Mouse (Mus musculus): Measurements from ENCODE around the gene Rcn2.
A peak's percentile ranks its signal among the peaks of the same experiment; 100 is the strongest.
"Not testable (repeated sequence)": the region's sequence is repeated elsewhere in the genome, so short reads cannot be mapped to it uniquely, and the experiment has no call there.

Gene Rcn2

GRCm38 (mm10) chr9:56041372-56042180, at the start of gene Rcn2:
Rcn2 (plus strand) TSS chr9:56041845.
- DNase-seq (ENCODE audit: low read depth in 1 of 2, low spot score in 2 of 2): peak; percentile 74 to 91

DNA sequence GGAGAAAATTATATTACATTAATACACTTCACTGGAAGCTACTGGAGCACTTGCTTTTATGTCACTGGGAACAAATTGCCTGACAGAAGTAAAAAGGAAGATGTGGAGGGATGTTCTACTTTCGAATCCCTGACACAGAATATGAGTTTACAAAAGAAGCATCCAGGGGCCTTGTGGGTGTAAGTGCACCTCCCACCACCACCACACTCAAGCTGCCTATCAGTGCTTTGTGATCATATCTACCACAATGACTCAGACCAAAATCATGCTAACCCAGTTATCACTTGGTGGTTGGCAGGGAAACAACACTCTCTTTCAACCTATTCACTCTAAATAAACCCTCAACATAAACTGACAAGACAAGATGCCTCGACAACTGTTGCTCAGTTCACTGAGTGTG, 37.0 kb upstream of the Rcn2 start:
- not testable (repeated sequence) for DNase-seq (ENCODE audit: low read depth in 1 of 2, low spot score in 2 of 2)

- DNase-seq (ENCODE audit: low read depth in 1 of 2, low spot score in 2 of 2): no peak
Observed at GRCm38 (mm10) chr9:56010450-56010849, 31.2 kb upstream of the Rcn2 start, which contains the start of gene 4930563M21Rik. 4930563M21Rik (minus strand) TSS chr9:56010550.

GRCm38 (mm10) chr9:56024772-56025171, 16.9 kb upstream of the Rcn2 start:
- DNase-seq (ENCODE audit: low read depth in 1 of 2, low spot score in 2 of 2): no peak

GRCm38 (mm10) chr9:56027292-56027691, 14.4 kb upstream of the Rcn2 start:
- DNase-seq (ENCODE audit: low read depth in 1 of 2, low spot score in 2 of 2): no peak

DNA sequence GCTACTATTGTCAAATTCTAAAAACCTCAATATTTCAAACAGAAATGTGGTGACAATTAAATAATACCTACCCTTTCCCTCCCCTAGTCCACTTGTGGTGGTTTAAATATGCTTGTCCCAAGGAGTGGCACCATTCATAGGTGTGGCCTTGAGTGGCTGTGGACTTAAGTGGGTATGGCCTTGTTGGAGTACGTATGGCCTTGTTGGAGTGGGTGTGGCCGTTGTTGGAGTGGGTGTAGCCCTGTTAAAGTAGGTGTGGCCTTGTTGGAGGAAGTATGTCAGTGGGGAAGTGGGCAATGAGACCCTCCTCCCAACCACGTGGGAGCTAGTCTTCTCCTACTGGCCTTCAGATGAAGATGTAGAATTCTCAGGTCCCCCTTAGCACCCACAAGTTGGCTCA, 9.4 kb upstream of the Rcn2 start:
- DNase-seq (ENCODE audit: low read depth in 1 of 2, low spot score in 2 of 2): no peak

GRCm38 (mm10) chr9:56042181-56042621, 556 bp downstream of the Rcn2 start:
- no peak for DNase-seq (ENCODE audit: low read depth in 1 of 2, low spot score in 2 of 2)

DNA sequence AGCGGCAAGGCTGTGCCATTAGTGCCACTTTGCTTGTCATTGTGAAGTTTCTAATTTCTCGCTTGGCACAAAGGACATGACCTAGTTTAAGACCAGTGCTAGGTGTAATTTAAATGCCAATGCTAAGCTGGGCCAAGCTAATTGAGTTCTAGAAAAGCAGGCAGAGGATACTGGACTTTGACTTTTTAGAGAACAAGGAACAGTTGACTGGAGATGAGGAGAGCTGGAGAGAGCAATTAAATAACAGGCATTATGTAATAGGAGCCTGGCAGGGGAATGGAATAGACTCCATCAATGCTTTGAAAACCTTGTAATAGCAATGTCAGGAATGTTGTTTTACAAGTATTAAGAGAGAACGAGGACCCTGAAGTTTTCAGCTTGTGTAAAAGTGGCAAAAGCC, 12.2 kb downstream of the Rcn2 start:
- no peak for DNase-seq (ENCODE audit: low read depth in 1 of 2, low spot score in 2 of 2)

DNA sequence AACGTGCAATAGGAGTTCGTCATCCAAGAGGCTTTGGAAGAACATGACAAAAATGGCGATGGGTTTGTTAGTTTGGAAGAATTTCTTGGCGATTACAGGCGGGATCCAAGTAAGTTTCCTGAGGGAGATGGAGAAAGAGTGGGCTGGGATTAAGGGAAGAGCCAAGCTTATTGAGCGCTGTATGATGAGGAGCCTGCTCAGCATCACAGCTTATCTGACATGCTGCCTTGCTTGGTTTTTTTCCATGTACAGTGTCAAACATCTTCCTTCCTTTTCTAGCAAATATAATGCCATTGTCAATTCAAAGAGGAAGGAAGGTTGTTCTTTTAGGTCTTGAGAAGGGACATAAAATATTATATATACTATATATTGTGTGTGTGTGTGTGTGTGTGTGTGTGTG, 14.5 kb downstream of the Rcn2 start:
- no peak for DNase-seq (ENCODE audit: low read depth in 1 of 2, low spot score in 2 of 2)

- DNase-seq (ENCODE audit: low read depth in 1 of 2, low spot score in 2 of 2): no peak
Observed at GRCm38 (mm10) chr9:56062336-56062735, 20.7 kb downstream of the Rcn2 start.

- no peak for DNase-seq (ENCODE audit: low read depth in 1 of 2, low spot score in 2 of 2)
Observed at GRCm38 (mm10) chr9:56065011-56065410, 23.4 kb downstream of the Rcn2 start.

DNA sequence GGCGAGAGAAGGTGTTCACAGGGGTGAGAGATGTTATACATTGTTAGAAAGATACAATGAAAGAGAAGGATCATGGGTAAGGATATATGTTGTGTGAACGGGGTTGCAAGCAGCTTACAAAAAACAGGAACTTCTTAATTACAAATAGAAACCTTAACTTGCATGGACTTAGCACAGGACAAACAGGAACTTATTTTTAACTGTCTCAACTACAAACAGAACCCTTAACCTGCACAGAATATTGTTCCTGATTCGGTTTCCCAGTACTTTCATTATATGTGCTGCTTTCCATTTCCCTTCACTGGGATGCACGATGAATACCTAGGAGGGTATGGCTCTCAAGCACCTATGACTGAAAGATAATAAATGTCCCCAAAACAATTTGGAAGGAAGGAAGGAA, 26.3 kb downstream of the Rcn2 start:
- no peak for DNase-seq (ENCODE audit: low read depth in 1 of 2, low spot score in 2 of 2)

DNA sequence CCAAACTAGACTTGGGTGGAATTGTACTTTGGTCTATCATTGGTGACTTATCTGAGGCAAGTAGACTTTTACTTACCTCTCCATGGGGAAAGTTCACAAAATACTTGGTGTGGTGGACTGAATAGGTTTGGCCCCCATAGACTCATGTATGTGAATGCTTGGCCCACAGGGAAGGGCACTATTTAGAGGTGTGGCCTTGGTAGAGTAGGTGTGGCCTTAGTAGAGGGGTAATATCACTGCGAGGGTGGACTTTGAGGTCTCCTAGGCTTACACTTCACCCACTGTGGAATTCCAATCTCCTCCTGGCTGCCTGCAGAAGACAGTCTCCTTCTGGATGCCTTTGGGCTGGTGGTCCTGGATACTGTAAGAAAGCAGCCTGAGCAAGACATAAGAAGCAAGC, 27.0 kb downstream of the Rcn2 start:
- no peak for DNase-seq (ENCODE audit: low read depth in 1 of 2, low spot score in 2 of 2)

DNA sequence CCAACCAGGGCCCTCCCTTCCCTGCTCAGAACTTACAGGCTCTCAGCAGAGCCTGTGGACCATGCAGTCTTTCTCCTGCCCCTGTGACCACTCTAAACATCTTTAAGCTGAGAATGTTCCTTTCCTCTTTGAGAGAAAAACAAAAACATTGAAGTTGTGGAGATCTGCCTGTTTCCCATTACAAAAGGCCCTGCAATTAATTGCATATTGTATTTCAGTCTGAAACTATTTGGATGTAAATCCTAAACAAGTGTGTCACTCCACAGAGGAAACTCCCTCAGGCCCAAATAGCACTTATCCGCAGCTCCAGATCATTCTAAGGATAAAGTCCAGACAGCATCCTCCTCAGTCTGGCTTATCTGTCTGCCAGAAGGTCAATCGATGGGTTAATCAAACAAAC, 31.2 kb downstream of the Rcn2 start:
- no peak for DNase-seq (ENCODE audit: low read depth in 1 of 2, low spot score in 2 of 2)

GRCm38 (mm10) chr9:56074863-56075262, 33.2 kb downstream of the Rcn2 start:
- DNase-seq (ENCODE audit: low read depth in 1 of 2, low spot score in 2 of 2): no peak

GRCm38 (mm10) chr9:56075264-56075663, 33.6 kb downstream of the Rcn2 start:
- peak in 1 of 2 experiments; percentile 32 for DNase-seq (ENCODE audit: low read depth in 1 of 2, low spot score in 2 of 2)

DNA sequence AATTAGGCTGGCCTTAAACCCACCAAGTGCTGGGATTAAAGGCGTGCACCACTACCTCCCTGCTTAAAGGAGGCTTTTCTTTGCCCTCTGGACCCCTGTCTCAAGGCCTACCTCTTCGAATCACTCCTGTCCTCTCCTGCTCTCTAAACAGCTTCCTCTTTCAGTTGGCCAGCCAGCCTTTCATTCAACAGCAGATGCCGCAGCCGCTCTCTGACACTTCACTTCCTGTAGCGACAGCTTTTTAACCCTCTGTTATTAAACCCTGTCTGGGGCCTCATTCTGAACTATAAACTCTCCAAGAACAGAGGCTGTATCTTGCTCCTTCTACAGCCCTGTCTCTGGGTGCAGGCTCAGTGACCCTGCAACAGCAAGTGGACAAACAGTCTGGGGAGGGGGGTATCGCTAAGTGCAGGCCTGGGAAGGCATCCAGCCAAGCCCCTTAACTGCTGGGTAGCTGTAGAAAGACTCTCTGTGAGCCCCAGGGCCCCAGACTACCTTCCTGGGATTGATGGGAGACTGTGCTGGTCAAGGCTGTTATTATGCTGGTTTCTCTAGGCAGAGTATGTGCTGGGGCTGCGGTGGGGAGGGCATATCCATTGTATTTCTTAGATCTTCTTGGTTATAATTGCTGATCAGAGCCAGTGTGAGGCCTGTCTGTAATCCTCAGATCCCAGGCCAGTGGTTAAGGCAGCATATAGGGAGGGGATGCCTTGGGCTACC, 34.4 kb downstream of the Rcn2 start:
- peak in 1 of 2 experiments; percentile 37 for DNase-seq (ENCODE audit: low read depth in 1 of 2, low spot score in 2 of 2)

GRCm38 (mm10) chr9:56079587-56079986, 37.9 kb downstream of the Rcn2 start:
- no peak for DNase-seq (ENCODE audit: low read depth in 1 of 2, low spot score in 2 of 2)

- DNase-seq (ENCODE audit: low read depth in 1 of 2, low spot score in 2 of 2): no peak
Observed at GRCm38 (mm10) chr9:56086524-56086923, 44.9 kb downstream of the Rcn2 start.

- peak in 1 of 2 experiments; percentile 53 for DNase-seq (ENCODE audit: low read depth in 1 of 2, low spot score in 2 of 2)
Observed at GRCm38 (mm10) chr9:56089778-56090520, 48.3 kb downstream of the Rcn2 start, which contains the start of gene Pstpip1. Pstpip1 (plus strand) TSS chr9:56089962.

DNA sequence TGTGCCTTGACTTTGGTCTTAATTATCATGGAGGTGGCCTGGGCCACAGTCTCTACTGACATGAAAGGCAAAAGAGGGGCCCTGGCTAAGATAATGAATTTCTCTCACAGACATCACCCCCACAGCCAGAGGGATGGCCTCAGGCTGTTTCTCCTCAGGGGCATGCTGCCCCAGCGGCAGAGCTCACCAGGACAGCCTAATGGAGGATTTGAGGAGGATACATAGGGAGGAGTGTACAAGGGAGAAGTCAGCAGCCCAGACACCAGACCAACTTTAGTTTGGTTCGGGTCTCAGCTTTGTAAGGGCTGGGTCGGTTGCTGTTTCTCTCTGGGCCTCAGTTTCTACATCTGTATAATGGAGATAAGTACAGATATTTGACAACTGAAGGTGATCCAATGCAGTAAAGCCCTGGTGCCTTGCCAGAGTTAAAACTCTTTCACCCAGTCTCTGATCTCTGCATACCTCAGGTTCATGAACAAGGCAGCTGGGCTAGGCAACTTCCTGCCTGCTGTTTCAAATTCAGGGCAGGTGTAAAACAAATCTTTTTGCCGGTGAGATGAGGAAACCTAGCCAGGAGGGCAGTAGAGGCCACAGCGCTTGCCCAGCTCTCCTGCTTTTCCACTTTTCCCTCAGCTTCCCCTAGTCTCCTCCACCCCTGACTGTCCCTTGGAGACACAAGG, 49.0 kb downstream of the Rcn2 start:
- no peak for DNase-seq (ENCODE audit: low read depth in 1 of 2, low spot score in 2 of 2)
